Mouse (Mus musculus): Measurements from ENCODE around the gene Hoxc8. TPM values are rescaled to one million over a fixed set of nuclear protein-coding genes. Genes with fewer than 3 reads are reported as not detected.

Hoxc8 gene
- polyA plus RNA-seq (2012; ENCODE audit: low replicate concordance): not detected in 2 replicates

DNA sequence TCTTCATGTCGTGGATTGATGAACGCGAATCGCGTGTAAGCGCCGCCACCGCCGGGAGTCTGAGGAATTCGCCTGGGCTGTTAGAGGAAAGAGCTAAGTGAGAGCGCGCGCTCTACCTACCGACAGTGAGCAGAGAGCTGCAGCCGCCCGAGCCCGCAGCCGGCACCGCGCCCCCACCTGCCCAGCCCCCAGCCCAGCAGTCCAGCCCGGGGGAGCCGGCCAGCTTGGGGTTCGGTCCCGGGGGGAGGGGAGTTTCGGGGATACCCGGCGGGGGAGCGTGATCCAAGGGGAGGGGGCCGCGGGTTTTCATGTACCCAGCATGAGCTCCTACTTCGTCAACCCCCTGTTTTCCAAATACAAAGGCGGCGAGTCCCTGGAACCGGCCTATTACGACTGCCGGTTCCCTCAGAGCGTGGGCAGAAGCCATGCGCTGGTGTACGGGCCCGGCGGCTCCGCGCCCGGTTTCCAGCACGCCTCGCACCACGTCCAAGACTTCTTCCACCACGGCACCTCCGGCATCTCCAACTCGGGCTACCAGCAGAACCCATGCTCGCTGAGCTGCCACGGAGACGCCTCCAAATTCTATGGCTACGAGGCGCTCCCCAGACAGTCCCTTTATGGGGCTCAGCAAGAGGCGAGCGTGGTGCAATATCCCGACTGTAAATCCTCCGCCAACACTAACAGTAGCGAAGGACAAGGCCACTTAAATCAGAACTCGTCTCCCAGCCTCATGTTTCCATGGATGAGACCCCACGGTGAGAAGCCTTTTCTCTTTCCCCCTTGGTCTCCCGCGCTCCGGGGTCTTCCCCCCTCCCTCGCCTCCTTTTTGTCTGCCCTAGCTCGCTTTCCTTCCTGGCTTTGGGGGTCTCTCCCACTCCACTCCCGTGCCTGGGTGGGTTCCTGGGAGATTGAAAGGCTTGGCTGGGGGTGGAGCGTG, at the start of gene Hoxc8:
Hoxc8 (plus strand) TSS at position 147 of the 937 bp plus-strand sequence.

DNA sequence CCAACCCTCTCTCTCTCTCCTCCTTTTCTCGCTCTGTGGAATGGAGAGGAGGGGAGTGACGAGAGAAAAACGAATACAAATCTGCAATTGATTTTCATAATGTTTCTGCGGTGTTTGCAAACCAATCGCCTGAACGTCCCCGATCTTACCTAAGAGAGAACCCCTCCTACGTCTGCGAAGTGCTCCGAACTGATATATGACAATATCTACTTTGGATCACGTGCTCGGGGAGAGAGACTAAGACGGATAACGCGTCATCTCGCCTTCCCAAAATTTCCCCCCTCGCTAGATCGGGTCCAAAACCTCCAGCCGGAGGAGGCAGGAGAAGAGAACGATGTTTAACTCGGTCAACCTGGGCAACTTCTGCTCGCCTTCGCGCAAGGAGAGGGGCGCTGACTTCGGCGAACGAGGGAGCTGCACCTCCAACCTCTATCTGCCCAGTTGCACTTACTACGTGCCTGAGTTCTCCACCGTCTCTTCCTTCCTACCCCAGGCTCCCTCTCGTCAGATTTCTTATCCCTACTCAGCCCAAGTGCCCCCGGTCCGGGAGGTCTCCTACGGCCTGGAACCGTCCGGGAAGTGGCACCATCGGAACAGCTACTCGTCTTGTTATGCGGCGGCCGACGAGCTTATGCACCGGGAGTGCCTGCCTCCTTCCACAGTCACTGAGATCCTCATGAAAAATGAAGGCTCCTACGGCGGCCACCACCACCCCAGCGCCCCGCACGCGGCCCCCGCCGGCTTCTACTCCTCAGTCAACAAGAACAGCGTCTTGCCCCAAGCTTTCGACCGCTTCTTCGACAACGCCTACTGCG, 36.0 kb upstream of the Hoxc8 start, which contains the start of gene Hoxc11:
Hoxc11 (plus strand) TSS at position 236 of the 815 bp plus-strand sequence.

DNA sequence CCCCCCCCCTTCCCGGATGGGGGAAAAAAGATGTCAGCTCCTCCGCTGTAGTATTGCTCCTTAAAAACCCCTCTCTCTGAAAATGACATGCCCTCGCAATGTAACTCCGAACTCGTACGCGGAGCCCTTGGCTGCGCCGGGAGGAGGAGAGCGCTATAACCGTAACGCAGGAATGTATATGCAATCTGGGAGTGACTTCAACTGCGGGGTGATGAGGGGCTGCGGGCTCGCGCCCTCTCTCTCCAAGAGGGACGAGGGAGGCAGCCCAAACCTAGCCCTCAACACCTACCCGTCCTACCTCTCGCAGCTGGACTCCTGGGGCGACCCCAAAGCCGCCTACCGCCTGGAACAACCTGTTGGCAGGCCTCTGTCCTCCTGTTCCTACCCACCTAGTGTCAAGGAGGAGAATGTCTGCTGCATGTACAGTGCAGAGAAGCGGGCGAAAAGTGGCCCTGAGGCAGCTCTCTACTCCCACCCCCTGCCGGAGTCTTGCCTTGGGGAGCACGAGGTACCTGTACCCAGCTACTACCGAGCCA, 23.6 kb upstream of the Hoxc8 start, which contains the start of gene Hoxc10:
Hoxc10 (plus strand) TSS at position 21 of the 536 bp plus-strand sequence.

DNA sequence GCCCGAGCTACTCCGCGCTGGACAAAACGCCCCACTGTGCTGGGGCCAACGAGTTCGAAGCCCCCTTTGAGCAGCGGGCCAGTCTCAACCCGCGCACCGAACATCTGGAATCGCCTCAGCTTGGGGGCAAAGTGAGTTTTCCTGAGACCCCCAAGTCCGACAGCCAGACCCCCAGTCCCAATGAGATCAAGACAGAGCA, 23.2 kb upstream of the Hoxc8 start, which contains the start of gene Hoxc5:
Hoxc5 (plus strand) TSS at position 132 of the 199 bp plus-strand sequence.

DNA sequence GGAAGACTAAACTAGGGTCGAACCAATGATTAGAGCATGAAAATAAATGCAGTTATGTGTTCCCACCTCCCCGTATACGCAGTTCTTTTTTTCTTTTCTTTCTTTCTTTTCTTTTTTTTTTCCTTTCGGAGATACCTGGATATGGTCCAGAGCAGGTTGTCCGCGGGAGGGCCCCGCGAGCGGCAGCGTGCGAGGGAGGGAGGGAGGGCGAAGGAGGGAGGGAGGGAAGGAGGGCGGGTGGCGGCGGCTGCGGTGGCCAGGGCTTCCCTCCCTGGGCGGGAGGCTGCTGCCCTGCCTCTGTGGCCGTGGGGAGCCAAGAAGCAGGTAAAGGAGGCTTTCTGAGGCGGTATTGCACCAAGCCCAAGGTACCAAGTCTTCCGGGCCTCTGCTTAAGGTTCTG, 14.2 kb upstream of the Hoxc8 start, which contains the start of gene Hoxc9:
Hoxc9 (plus strand) TSS at position 269 of the 400 bp plus-strand sequence.

DNA sequence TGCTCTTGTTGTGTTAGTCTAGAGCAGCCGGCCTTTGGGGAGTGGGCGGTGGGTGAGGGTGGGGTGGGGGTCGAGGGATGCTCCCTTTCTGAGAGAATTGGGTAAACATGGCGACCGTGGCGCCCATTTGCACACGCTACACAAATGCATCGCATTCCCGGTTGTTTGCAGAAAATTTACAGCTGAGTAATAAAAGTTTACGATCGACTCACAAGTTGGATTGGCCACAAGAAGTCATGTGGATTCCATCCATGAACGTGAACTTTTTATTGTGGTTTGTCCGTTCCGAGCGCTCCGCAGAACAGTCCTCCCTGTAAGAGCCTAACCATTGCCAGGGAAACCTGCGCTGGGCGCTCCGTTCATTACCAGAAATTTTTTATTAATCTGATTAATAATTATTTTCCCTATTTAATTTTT, 7.5 kb downstream of the Hoxc8 start, which contains the start of gene Hoxc6:
Hoxc6 (plus strand) TSS at position 319 of the 417 bp plus-strand sequence.

DNA sequence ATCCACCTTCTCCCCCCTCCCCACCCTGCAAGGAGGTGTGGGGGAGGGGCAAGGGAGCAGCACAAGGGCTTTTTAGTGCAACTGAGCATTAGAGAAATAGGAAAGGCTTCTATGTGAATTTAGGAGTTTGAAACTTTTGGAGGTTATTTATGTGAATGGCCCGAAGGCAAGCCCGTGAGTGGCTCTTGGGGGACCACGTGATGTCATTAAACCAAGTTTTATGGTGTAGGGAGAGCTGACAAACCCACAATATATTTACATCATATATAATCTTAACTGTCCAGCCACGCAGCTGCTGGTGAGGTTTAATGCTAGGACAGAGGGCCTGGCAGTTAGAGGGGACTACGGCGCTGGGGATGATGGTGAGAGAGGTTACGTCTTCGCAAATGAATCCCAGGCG, 28.2 kb downstream of the Hoxc8 start, which contains the start of gene Hoxc4:
Hoxc4 (plus strand) TSS at position 299 of the 400 bp plus-strand sequence.

Other genes starting within 250 kb of the Hoxc8 start
- gene Hoxc13, start 69.5 kb upstream of the Hoxc8 start, polyA plus RNA-seq (2012; ENCODE audit: low replicate concordance): not detected in 2 replicates
- not detected in 2 replicates for gene Hoxc12, start 53.9 kb upstream of the Hoxc8 start, polyA plus RNA-seq (2012; ENCODE audit: low replicate concordance)
- gene Hoxc11, start 36.2 kb upstream of the Hoxc8 start, polyA plus RNA-seq (2012; ENCODE audit: low replicate concordance): not detected in 2 replicates
- gene Hoxc10, start 23.8 kb upstream of the Hoxc8 start, polyA plus RNA-seq (2012; ENCODE audit: low replicate concordance): not detected in 2 replicates
- gene Hoxc5, start 23.2 kb upstream of the Hoxc8 start, polyA plus RNA-seq (2012; ENCODE audit: low replicate concordance): not detected in 2 replicates
- 0.13 and 0.39 TPM in 2 replicates for gene Hoxc9, start 14.2 kb upstream of the Hoxc8 start, polyA plus RNA-seq (2012; ENCODE audit: low replicate concordance)
- 0.22 and 0.58 TPM in 2 replicates for gene Hoxc6, start 7.7 kb downstream of the Hoxc8 start, polyA plus RNA-seq (2012; ENCODE audit: low replicate concordance)
- 0.72 and 2.6 TPM in 2 replicates for gene Hoxc4, start 28.3 kb downstream of the Hoxc8 start, polyA plus RNA-seq (2012; ENCODE audit: low replicate concordance)
- 5.7 and 7.2 TPM in 2 replicates for gene Smug1, start 176.5 kb downstream of the Hoxc8 start, polyA plus RNA-seq (2012; ENCODE audit: low replicate concordance)
- 1.2 and 3.2 TPM in 2 replicates for gene Cbx5, start 249.2 kb downstream of the Hoxc8 start, polyA plus RNA-seq (2012; ENCODE audit: low replicate concordance)
- gene Hnrnpa1, start 249.8 kb downstream of the Hoxc8 start, polyA plus RNA-seq (2012; ENCODE audit: low replicate concordance): 40.2 and 80.3 TPM in 2 replicates